Mouse (Mus musculus) hindbrain, embryonic 11.5 days (tissue): ENCODE data around the gene Sdk1. TPM values are rescaled to one million over a fixed set of nuclear protein-coding genes. Genes with fewer than 3 reads are reported as not detected.
A peak's percentile ranks its signal among the peaks of the same experiment; 100 is the strongest.

Experiments used
- ATAC-seq: fragments of 200-750 bp; cut with Nextera tagmentation; 2 replicates; pipeline ENCODE4 v1.8.0; 2017; ENCODE audit warnings: mild to moderate bottlenecking, moderate TSS enrichment, moderate library complexity; ENCODE audit not compliant: low FRiP score
- DNase-seq: peaks from one replicate; pipeline ENCODE4 v3.0.0-alpha.2; 2015; ENCODE audit warnings: low spot score
- H3K27ac ChIP-seq: fragments of 300-500 bp; sonication (generic); 2 replicates; pipeline ENCODE4 v1.5.1; 2014; ENCODE audit warnings: mild to moderate bottlenecking, low read depth, low read length
- H3K27me3 ChIP-seq: fragments of 300-500 bp; sonication (generic); 2 replicates; pipeline ENCODE4 v1.6.1; 2014; ENCODE audit warnings: mild to moderate bottlenecking, low read length, moderate library complexity, mixed read lengths; ENCODE audit not compliant: control insufficient read depth, insufficient read depth
- H3K36me3 ChIP-seq: fragments of 300-500 bp; sonication (generic); 2 replicates; pipeline ENCODE4 v1.6.1; 2014; ENCODE audit warnings: mild to moderate bottlenecking, low read length, moderate library complexity, mixed read lengths; ENCODE audit not compliant: control insufficient read depth, insufficient read depth
- H3K4me1 ChIP-seq: fragments of 300-500 bp; sonication (generic); replicated peaks from 2 replicates; pipeline ENCODE4 v1.6.1; 2014; ENCODE audit warnings: low read length, mixed read lengths; ENCODE audit not compliant: control insufficient read depth, insufficient read depth
- H3K4me2 ChIP-seq: fragments of 300-500 bp; sonication (generic); replicated peaks from 2 replicates; pipeline ENCODE4 v1.6.1; 2014; ENCODE audit warnings: mild to moderate bottlenecking, low read depth, low read length
- H3K4me3 ChIP-seq: fragments of 300-500 bp; sonication (generic); 2 replicates; pipeline ENCODE4 v1.5.1; 2014; ENCODE audit warnings: low read depth, low read length
- H3K9ac ChIP-seq: fragments of 300-500 bp; sonication (generic); 2 replicates; pipeline ENCODE4 v1.6.1; 2014; ENCODE audit warnings: low read depth, low read length
- H3K9me3 ChIP-seq: fragments of 300-500 bp; sonication (generic); 2 replicates; pipeline ENCODE4 v1.6.1; 2016; ENCODE audit warnings: low read length; ENCODE audit not compliant: control insufficient read depth
- WGBS: fragments of 180-500 bp; shearing (Covaris S2); extraction: QIAGEN DNeasy Blood & Tissue Kit; methylation state at CpG from one replicate; pipeline ENCODE4 v1.1.7; 2014; 5-methylcytosine and 5-hydroxymethylcytosine counted together
- polyA plus RNA-seq: library from polyadenylated mRNA; unstranded; fragments of >200 nt; fragmentation: Nextera tagmentation; extraction: Ambion mirVana; gene quantifications from 2 replicates; pipeline ENCODE4 v1.2.1, GENCODE M21; 2014

Sdk1 gene
- polyA plus RNA-seq, 1 experiment from 2014 or later = 1.1 TPM

DNA sequence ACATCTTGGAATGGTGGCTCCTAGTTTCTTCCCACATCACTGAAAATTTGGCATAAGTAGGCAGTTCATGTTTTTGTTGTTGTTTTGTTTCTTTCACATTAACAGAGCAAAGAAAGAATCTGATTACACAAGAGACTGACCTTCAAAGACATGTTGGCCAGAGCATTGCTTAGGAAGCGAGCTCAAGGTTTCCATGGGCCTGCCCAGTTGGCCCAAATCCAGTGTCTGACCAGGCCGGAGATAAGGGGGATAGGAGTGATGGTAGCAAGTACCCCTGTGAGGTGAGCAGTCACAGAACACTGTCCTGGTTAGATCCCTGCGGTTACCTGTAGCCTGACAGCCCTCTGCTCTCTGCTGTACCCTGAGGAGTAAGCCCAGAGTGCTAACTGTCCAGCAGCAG is 122.7 kb downstream of the Sdk1 start:
- no peak for ATAC-seq
- Histone ChIP-seq H3K9me3 (no peaks in the 10 kb centered on the region), H3K36me3 (no peaks in the 10 kb centered on the region), H3K9ac (no peak overlapping the region), H3K27ac (no peak overlapping the region), H3K4me3 (no peak overlapping the region), H3K27me3 (no peaks in the 10 kb centered on the region), H3K4me2 (no peak overlapping the region), H3K4me1 (no peaks in the 10 kb centered on the region)
- DNase-seq = no peak
- 88% methylated on average over 3 of the region's 3 CpGs for WGBS

DNA sequence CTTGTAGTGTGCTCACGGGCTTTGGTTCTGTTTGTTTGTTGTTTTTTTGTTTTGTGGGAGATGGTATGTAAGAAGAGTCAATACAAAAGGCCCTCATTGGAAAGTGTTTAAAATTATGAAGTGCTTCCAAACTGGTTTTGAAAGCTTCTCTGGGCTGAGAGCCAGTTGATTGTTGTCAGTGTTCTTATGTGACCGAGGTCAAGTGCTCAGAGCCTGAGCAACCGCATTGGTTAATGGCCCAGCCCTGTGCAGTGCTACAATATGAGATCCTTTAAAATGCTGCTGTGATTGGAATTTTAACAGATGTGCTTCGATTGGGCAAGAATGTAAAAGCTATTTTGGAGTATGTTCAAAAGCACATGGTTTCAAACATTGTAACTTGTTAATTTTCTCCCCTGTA is 127.3 kb downstream of the Sdk1 start:
- Histone ChIP-seq H3K27ac (no peak overlapping the region), H3K36me3 (no peaks in the 10 kb centered on the region), H3K4me1 (no peaks in the 10 kb centered on the region), H3K9me3 (no peaks in the 10 kb centered on the region), H3K4me3 (no peak overlapping the region), H3K9ac (no peak overlapping the region), H3K27me3 (no peaks in the 10 kb centered on the region), H3K4me2 (no peak overlapping the region)
- WGBS = 77% methylated on average over 4 of the region's 4 CpGs
- ATAC-seq (no peak), DNase-seq (no peak)

GRCm38 (mm10) chr5:141374797-141375196 is 133.5 kb downstream of the Sdk1 start:
- no peak overlapping the region for H3K4me3 ChIP-seq
- H3K4me1 ChIP-seq = no peaks in the 10 kb centered on the region
- no peaks in the 10 kb centered on the region for H3K9me3 ChIP-seq
- no peak overlapping the region for H3K27ac ChIP-seq
- 71% methylated on average over 2 of the region's 2 CpGs for WGBS
- no peak overlapping the region for H3K9ac ChIP-seq
- DNase-seq = no peak
- H3K36me3 ChIP-seq = no peaks in the 10 kb centered on the region
- no peak for ATAC-seq
- H3K4me2 ChIP-seq = no peak overlapping the region
- no peaks in the 10 kb centered on the region for H3K27me3 ChIP-seq

GRCm38 (mm10) chr5:141379836-141380773 is 138.8 kb downstream of the Sdk1 start:
- Histone ChIP-seq H3K4me1 (0 out of 2 replicates have a peak, but pooled peaks cover 5% of the 10 kb centered on the region), H3K4me2 (no peak overlapping the region), H3K27ac (0 out of 2 replicates have a peak overlapping the region, but pooled peaks have one; percentile 42), H3K9ac (no peak overlapping the region), H3K36me3 (no peaks in the 10 kb centered on the region), H3K9me3 (no peaks in the 10 kb centered on the region), H3K4me3 (no peak overlapping the region), H3K27me3 (no peaks in the 10 kb centered on the region)
- ATAC-seq = peak; percentile 71
- DNase-seq = peak; percentile 31
- 52% methylated on average over 9 of the region's 9 CpGs for WGBS

DNA sequence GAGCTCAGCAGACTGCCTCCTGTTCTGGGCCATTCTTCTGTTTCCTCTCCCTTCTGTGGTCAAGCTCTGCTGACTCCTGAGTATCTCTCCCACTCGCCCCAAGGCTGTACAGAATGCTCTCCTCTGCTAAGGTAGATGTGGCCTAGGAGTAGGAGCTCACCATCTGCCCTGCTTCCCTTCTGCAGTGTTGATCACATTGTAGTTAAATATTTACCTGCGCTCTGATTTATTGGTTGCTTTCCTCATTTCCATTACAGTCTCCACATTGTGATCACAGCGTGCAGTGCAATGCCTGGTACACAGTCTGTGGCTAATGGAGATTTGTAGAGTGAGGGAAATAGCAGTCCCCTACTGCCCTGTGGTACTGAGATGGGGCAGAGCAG is 139.5 kb downstream of the Sdk1 start:
- peak overlapping the region; percentile 11; the same call in 1 of the 2 replicates for H3K9ac ChIP-seq
- no peak overlapping the region for H3K4me2 ChIP-seq
- H3K4me1 ChIP-seq = 0 out of 2 replicates have a peak, but pooled peaks cover 5% of the 10 kb centered on the region
- H3K4me3 ChIP-seq = no peak overlapping the region
- no peaks in the 10 kb centered on the region for H3K27me3 ChIP-seq
- DNase-seq (no peak), ATAC-seq (peak; percentile 22; the same call in 1 of the 2 replicates)
- 61% methylated on average over 3 of the region's 3 CpGs for WGBS
- H3K27ac ChIP-seq = peak overlapping the region; percentile 42; the same call in 1 of the 2 replicates
- no peaks in the 10 kb centered on the region for H3K36me3 ChIP-seq
- H3K9me3 ChIP-seq = no peaks in the 10 kb centered on the region

GRCm38 (mm10) chr5:141381581-141381980 is 140.3 kb downstream of the Sdk1 start:
- Histone ChIP-seq H3K4me2 (no peak overlapping the region), H3K36me3 (no peaks in the 10 kb centered on the region), H3K27ac (no peak overlapping the region), H3K4me3 (no peak overlapping the region), H3K9ac (no peak overlapping the region), H3K9me3 (no peaks in the 10 kb centered on the region), H3K27me3 (no peaks in the 10 kb centered on the region), H3K4me1 (0 out of 2 replicates have a peak, but pooled peaks cover 5% of the 10 kb centered on the region)
- DNase-seq (no peak), ATAC-seq (no peak)
- 92% methylated on average over 7 of the region's 7 CpGs for WGBS

DNA sequence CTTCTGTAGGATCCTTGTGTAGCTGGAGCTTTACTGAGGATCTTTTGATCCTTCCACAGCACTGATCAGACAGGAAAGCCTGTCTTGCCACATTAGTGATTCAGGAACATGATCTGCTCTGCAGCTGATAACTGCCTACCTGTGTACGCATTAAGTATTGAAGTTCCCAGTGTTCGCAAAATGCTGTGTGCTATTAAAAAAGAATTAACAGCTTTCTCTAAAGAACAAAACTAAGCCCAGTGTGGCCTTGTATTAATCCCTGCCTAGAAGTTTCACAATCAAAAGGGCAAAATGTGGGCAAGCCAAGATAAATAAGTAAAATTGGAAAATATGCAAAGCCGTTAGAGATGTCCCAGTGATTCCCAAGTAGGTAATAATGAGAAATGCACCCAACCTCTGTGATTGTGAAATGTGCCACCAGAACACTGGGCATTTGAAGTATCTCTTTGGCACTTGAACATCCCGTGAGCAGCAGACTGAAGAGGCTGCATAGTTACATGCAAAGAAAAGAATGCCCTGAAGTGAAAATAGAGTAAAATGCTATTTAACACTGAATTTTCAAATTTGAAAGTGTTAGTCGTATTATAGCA is 141.1 kb downstream of the Sdk1 start:
- 90% methylated on average over 5 of the region's 5 CpGs for WGBS
- H3K4me3 ChIP-seq = no peak overlapping the region
- H3K4me1 ChIP-seq = 0 out of 2 replicates have a peak, but pooled peaks cover 5% of the 10 kb centered on the region
- no peaks in the 10 kb centered on the region for H3K9me3 ChIP-seq
- H3K9ac ChIP-seq = no peak overlapping the region
- H3K27me3 ChIP-seq = no peaks in the 10 kb centered on the region
- no peak for ATAC-seq
- no peak overlapping the region for H3K27ac ChIP-seq
- H3K4me2 ChIP-seq = no peak overlapping the region
- DNase-seq = no peak
- H3K36me3 ChIP-seq = no peaks in the 10 kb centered on the region

DNA sequence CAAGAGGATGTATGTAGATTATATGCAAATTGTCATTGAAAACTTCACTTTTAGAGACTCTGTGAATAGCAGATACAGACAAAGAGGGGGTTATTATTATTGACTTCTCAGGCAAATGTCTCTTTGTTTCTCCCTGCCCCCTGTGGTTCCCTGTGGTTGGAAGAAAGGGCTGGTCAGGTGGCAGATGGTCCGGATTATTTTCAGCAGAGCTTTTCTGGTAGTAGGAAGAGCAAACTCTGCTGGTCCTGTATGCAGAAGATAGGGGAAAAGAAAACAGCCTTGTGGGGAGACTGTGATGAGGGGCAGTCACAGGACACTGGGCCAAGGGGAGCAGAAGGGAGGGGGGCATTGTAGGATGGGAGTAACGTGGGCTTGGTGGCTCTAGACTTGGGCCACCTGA is 147.2 kb downstream of the Sdk1 start:
- Histone ChIP-seq H3K27me3 (no peaks in the 10 kb centered on the region), H3K9me3 (no peaks in the 10 kb centered on the region), H3K4me3 (no peak overlapping the region), H3K9ac (no peak overlapping the region), H3K36me3 (no peaks in the 10 kb centered on the region), H3K4me1 (no peaks in the 10 kb centered on the region), H3K4me2 (no peak overlapping the region), H3K27ac (no peak overlapping the region)
- ATAC-seq (no peak), DNase-seq (peak; percentile 21)
- WGBS = 24% methylated on average over 2 of the region's 2 CpGs
